Mouse (Mus musculus) testis, adult 2 months (tissue): Measurements from ENCODE around the gene Por. TPM values are rescaled to one million over a fixed set of nuclear protein-coding genes. Genes with fewer than 3 reads are reported as not detected.

Experiments
- H3K27ac ChIP-seq: fragments of 200-500 bp; 2 replicates; pipeline ENCODE4 v1.5.1; 2012; ENCODE audit warnings: low read depth, low read length; ENCODE audit not compliant: control insufficient read depth, insufficient read depth
- H3K27me3 ChIP-seq: fragments of 200-500 bp; 2 replicates; pipeline ENCODE4 v1.6.1; 2012; ENCODE audit warnings: mild to moderate bottlenecking, low read length, moderate library complexity; ENCODE audit not compliant: control insufficient read depth, insufficient read depth
- H3K36me3 ChIP-seq: fragments of 200-500 bp; 2 replicates; pipeline ENCODE4 v1.6.1; 2012; ENCODE audit warnings: mild to moderate bottlenecking, low read length; ENCODE audit not compliant: control insufficient read depth, insufficient read depth
- H3K4me1 ChIP-seq: fragments of 200-500 bp; 2 replicates; pipeline ENCODE4 v1.6.1; 2012; ENCODE audit warnings: low read length; ENCODE audit not compliant: control insufficient read depth, insufficient read depth
- H3K4me3 ChIP-seq: fragments of 200-500 bp; 2 replicates; pipeline ENCODE4 v1.5.1; 2012; ENCODE audit warnings: low read depth, mild to moderate bottlenecking, low read length, moderate library complexity, mixed read lengths; ENCODE audit not compliant: control insufficient read depth
- CTCF ChIP-seq: fragments of 200-500 bp; IDR thresholded peaks from 2 replicates; pipeline ENCODE4 v1.5.1; 2012; ENCODE audit warnings: low read depth, mild to moderate bottlenecking, inconsistent platforms, low read length, moderate library complexity; ENCODE audit not compliant: control insufficient read depth, insufficient read depth, insufficient replicate concordance
- POLR2A ChIP-seq: fragments of 200-500 bp; IDR thresholded peaks from 2 replicates; pipeline ENCODE4 v1.6.1; 2012; ENCODE audit warnings: low read depth, mild to moderate bottlenecking, inconsistent platforms, low read length, moderate library complexity; ENCODE audit not compliant: control insufficient read depth
- polyA plus RNA-seq: library from polyadenylated mRNA; depleted of rRNA; stranded (reverse); fragments of >200 nt; gene quantifications from 2 replicates; pipeline ENCODE4 v1.2.3, GENCODE M21; 2012; rRNA removed

Por gene
- polyA plus RNA-seq, 1 experiment: 26.1 TPM

GRCm38 (mm10) chr5:135772519-135772918 lies 102.7 kb downstream of the Por start:
- Histone ChIP-seq H3K36me3 (no peaks in the 10 kb centered on the region), H3K4me1 (peaks cover 2% of the 10 kb centered on the region), H3K27me3 (no peaks in the 10 kb centered on the region), H3K4me3 (no peak overlapping the region), H3K27ac (no peak overlapping the region)
- TF ChIP-seq POLR2A (no peak), CTCF (no peak)

GRCm38 (mm10) chr5:135776546-135776945 lies 106.7 kb downstream of the Por start:
- Histone ChIP-seq H3K36me3 (no peaks in the 10 kb centered on the region), H3K27ac (no peak overlapping the region), H3K27me3 (no peaks in the 10 kb centered on the region), H3K4me1 (peaks cover 10% of the 10 kb centered on the region), H3K4me3 (peak overlapping the region; percentile 16)
- no peak for TF ChIP-seq POLR2A
- TF ChIP-seq CTCF: no peak

GRCm38 (mm10) chr5:135777796-135778470 lies 108.1 kb downstream of the Por start, which contains the start of gene Styxl1:
Gene Styxl1 (minus strand): TSS chr5:135778385.
- H3K27me3 ChIP-seq: no peaks in the 10 kb centered on the region
- peak within 1 kb of the TSS; percentile 97 for H3K4me3 ChIP-seq
- H3K4me1 ChIP-seq: peaks cover 10% of the 10 kb centered on the region
- peak within 1 kb of the TSS; percentile 96 for H3K27ac ChIP-seq
- TF ChIP-seq CTCF: no peak
- no peak; the same call in 1 of the 2 replicates for TF ChIP-seq POLR2A
- H3K36me3 ChIP-seq: no peaks in the 10 kb centered on the region

- H3K4me3 ChIP-seq: peak within 1 kb of the TSS; percentile 97
- H3K4me1 ChIP-seq: peaks cover 10% of the 10 kb centered on the region
- no peaks in the 10 kb centered on the region for H3K36me3 ChIP-seq
- TF ChIP-seq POLR2A: peak; percentile 99
- TF ChIP-seq CTCF: no peak
- H3K27me3 ChIP-seq: no peaks in the 10 kb centered on the region
- H3K27ac ChIP-seq: peak within 1 kb of the TSS; percentile 96
Observed at GRCm38 (mm10) chr5:135778471-135779445, 108.9 kb downstream of the Por start, which contains the start of gene Mdh2. Gene Mdh2 (plus strand): TSS chr5:135778480.

- Histone ChIP-seq H3K27ac (no peak overlapping the region), H3K4me3 (no peak overlapping the region), H3K36me3 (no peaks in the 10 kb centered on the region; the same call in 1 of the 2 replicates), H3K4me1 (peaks cover 10% of the 10 kb centered on the region), H3K27me3 (no peaks in the 10 kb centered on the region)
- TF ChIP-seq CTCF (no peak), POLR2A (no peak)
Observed at GRCm38 (mm10) chr5:135780331-135780730, 110.5 kb downstream of the Por start.

- Histone ChIP-seq H3K36me3 (no peaks in the 10 kb centered on the region; the same call in 1 of the 2 replicates), H3K4me3 (no peak overlapping the region), H3K27ac (no peak overlapping the region), H3K27me3 (no peaks in the 10 kb centered on the region), H3K4me1 (peaks cover 8% of the 10 kb centered on the region)
- TF ChIP-seq POLR2A: no peak
- no peak for TF ChIP-seq CTCF
Observed at GRCm38 (mm10) chr5:135782901-135783300, 113.1 kb downstream of the Por start.

Other genes with a start within 250 kb of the Por start
- gene Hip1, start 124.9 kb upstream of the Por start, polyA plus RNA-seq: 8.6 and 8.9 TPM in 2 replicates
- gene Ccl26, start 106.5 kb upstream of the Por start, polyA plus RNA-seq: not detected in 2 replicates
- 0.15 and 0.23 TPM in 2 replicates for gene Ccl24, start 97.0 kb upstream of the Por start, polyA plus RNA-seq
- 53.7 and 64.0 TPM in 2 replicates for gene Rhbdd2, start 37.4 kb upstream of the Por start, polyA plus RNA-seq
- 182 and 184 TPM in 2 replicates for gene Tmem120a, start 74.4 kb downstream of the Por start, polyA plus RNA-seq
- 70.9 and 81.5 TPM in 2 replicates for gene Styxl1, start 108.4 kb downstream of the Por start, polyA plus RNA-seq
- 68.7 and 75.6 TPM in 2 replicates for gene Mdh2, start 108.4 kb downstream of the Por start, polyA plus RNA-seq
- gene Srrm3, start 136.9 kb downstream of the Por start, polyA plus RNA-seq: 0.10 and 0.12 TPM in 2 replicates
- gene Hspb1, start 217.9 kb downstream of the Por start, polyA plus RNA-seq: 49.6 and 51.0 TPM in 2 replicates